Mouse (Mus musculus) kidney, adult 2 months (tissue): ENCODE measurements around the gene Dus1l.

Source experiments
- CTCF ChIP-seq: fragments of 200-500 bp; conservative IDR thresholded peaks from 2 replicates; pipeline ENCODE4 v1.5.1; 2011; ENCODE audit warnings: low read depth, mild to moderate bottlenecking, control low read depth, low read length, moderate library complexity, mixed read lengths; ENCODE audit not compliant: insufficient read depth, insufficient read length
- POLR2A ChIP-seq: fragments of 200-500 bp; IDR thresholded peaks from one replicate; pipeline ENCODE4 v1.6.1; 2011; ENCODE audit warnings: low read depth, low read length, control low read depth

GRCm38 (mm10) chr11:120831659-120832440 lies 35.6 kb upstream of the Dus1l start:
- TF ChIP-seq CTCF, result no peak
- no peak for TF ChIP-seq POLR2A
